Mouse (Mus musculus): ENCODE data around the gene Slc7a11.
"Not testable (repeated sequence)": the region's sequence is repeated elsewhere in the genome, so short reads cannot be mapped to it uniquely, and the experiment has no call there.

The Slc7a11 gene

DNA sequence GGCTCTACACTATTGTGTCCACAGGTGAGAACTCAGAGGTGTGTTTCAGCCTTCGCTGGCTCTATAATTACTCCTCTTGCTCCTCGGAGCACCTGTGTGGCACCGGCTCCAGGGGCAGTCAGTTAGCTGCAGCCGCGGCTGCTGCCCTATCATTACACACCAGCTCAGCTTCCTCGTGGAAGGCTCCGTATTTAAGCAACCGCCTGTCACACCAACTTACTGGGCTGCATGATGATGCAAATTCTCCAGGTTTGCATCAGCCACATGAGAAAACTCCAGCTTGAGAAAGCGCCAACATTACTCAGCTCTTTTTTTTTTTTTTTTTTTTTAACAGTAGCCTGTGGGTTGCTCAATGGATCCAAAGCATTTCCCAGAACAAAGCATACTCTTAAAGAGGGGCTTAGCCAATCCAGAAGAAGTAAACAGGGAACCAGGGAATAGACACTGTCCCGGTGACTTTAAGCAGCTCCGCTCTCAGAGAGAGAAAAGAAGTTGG, at the start of gene Slc7a11:
Slc7a11 (minus strand) TSS at position 194 of the 496 bp plus-strand sequence.
- no peak for DNase-seq

DNA sequence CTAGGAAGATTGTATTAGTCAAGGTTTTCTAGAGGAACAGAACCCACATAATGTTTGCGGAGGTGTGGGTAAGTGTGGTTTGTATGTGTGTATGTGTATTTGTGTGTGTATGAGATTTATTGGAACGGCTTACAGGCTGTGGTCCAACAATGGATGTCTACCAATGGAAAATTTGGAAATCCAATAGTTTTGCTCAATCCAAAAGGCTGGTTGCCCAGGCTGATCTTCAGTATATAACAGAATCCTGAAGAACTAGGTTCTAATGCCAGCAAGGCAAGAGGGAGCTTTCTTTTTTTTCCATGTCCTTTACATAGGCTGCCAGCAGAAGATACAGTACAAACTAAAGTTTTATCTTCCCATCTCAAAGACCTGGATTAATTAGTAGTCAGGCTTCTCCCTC, 48.3 kb upstream of the Slc7a11 start:
- DNase-seq = no peak

DNA sequence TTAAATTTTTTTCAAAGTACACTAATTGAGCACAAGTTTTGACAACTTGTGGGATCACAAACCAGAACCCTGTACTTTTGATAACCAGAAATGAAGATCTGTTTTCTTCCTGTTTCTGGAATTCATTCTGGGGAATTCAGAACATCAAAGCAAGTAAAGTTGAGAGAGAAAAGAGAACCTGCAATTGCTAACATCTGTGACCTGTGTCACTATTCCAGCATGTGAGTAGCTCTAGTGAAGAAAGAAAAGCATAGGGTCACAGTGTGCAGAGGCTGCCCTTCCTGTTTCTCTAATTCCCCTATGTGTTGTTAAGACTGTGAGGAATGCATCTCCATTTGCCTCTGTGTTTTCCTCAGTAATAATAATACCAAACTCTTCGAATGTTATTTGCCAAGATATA, 40.7 kb upstream of the Slc7a11 start:
- no peak for DNase-seq

DNA sequence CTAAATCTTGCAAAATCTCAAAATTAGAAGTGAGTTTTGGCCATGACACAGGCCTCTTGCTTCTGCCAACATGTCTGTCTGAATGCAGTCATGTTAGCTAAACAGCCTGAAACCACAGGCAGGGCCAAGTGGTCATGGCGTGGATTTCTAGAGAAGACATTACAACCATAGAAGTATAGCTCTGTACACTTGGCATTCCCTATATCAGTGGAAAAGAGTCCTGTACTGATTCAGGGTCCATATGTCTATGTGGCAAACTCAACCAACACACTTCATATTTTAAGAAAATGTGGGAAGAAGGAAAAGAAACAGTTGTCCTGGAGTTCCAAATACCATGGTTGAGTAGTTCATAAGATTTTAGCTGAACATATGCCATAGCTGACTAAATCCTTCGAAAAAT, 18.8 kb upstream of the Slc7a11 start:
- DNase-seq = no peak

DNA sequence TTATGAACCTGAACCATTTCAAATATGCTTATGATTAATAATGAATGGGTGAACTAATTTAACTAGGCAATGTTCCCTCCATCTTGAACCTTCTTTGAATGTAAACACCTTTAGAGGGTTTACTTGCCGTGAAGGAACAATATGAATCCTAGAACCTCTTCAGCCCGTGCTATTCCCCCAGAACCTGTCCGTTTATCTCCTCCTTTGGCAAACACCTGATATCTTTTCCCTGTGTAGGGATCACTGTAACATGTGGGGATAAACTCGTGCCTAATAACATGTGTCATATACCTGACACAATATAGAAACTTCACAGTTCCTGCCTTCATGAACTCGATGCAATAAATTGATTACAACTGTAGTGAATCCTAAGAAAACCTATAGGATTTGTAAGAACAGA, 13.7 kb upstream of the Slc7a11 start:
- DNase-seq = no peak

DNA sequence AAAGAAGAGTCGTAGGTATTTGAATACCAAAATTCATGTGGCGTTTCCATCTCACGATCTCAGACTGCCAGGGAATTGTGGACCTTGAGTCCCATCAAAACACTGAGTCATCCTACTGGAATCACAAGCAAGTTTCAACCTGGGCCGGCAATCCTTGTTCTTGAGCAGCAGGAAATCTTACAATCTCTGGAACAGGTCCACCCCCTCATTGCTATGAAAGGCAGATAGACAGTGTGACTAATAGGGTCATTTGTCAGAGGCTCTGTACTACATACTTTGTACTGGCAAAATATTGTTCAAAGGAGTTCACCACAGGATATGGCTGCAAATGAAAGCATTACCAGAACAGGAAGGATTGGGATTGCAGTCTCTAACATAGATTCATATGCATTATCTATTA, 13.2 kb upstream of the Slc7a11 start:
- DNase-seq = no peak

DNA sequence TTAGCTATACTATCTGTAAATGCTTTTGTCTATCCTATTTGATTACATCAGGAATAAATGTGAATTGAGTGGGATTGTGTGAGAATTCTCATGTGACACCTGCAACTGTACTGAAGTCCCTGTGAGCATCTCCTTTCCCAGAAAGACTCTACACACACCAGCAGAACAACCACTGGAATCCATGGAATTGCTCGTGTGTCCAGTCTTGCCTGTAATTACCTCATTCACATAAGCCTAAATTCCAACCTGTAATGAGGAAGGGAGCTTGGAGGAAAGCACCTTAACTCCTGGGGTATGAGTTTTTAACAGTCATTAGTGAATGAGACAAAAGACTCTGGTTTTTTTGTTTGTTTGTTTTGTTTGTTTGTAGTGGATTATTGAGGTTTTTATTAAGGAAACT, 12.6 kb upstream of the Slc7a11 start:
- no peak for DNase-seq

DNA sequence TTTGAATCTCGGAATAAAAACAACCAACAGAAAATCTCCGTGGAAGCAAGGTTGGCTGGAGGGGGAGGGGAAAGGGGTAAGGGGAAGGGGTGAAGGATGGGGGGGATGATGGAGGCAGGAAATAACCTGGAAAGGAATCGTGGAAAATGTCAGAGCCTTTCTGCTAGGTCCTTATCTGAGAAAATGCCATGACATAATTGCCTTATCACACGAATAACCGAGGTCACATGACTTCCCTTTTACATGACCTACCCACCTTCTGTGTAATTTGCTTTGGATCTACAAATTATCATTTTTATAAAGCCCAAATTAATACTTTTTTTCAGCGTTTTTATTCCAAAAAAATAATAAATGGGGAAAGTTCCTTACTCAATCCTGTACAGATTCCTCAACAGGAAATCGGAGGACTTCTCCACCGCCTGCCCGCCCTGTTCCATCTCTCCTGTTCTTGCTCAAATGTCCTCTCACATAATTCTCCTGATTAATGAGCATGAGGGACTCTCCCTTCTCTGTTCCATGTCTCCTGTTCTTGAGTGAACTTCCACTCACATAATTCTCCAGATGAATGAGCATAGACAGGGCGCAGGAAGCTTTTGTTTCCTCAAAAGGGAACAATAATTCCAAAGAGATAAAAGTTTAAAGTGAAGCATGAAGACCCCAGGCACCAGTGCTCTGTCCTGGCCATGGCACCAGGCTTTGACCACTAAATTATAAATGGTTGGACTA, 1.8 kb upstream of the Slc7a11 start:
- DNase-seq = no peak

DNA sequence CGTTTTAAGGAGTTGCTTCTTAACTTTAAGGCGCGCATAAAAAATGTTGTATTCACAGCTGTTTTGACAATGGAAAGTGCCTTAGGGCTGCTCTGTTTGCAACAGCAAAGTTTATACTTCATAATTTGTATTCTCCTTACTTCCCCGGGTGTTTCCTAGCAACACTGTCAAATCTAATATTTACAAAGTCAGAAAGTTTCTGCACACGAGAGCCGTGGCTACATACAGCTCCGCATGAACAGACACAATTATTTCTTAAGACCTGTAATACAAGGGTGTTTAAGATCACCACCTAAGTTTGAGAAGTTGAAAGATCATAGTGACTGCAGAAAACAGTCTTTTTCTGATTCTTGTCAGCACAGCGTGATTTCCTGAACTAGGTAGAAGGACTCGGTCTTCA, 528 bp upstream of the Slc7a11 start:
- DNase-seq = no peak

DNA sequence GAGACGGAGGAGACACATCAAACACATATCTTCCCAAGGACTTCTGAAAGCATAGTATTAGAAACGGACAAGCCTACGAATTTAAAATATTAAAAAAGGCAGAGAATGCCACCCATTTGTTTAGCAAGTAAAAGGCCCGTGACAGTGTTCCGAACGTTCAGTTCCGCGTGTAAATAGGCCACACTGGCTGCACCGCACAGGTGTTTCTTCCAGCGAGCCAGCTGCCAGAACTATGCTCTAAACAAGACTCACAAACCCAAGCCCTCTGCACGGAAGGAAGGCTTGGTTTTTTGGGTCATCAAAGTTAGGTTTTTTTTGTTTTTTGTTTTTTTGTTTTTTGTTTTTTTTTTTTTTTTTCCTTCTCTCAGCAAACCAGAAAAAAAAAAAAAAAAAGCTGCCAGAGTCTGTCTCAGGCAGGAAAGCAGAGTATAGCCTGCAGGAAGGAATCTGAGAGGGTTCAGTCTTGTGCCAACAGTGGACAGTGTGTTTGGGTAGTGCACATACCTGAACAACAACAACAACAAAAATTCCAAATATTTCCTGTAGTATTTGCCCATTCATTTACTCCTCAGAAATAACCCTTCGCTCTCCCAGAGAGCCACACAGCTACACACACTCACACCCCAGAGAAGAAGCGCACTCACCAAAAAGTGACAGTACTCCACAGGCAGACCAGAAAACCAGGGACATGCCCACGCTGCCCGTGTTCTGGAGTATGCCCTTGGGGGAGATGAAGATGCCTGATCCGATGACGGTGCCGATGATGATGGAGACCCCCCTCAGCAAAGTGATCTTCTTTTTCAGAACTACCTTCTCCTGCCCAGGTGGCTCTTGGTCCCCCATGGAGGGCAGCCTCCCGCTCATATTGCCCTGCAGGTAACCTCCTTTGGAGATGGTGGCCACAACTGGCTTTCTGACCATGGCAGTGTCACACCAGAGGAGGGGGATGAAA, 797 bp downstream of the Slc7a11 start:
- DNase-seq = no peak

DNA sequence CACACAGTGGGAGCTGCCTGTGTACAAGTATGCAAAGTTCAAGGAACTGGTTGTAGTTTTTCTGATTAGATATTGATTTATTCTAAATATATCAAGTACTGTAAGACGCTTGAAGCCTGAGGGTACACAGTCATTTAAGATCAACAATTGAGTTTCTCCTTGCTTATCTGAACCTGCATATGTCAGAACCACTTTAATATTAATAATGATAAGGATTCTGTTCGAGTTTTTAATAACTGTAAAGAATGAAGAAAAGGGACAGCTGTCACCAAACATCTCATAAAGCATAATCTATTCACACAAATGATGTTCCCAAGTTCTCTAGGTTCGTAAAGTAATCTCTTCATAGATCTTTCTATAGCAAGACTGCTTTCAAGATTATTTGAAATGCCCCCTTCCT, 2.1 kb downstream of the Slc7a11 start:
- no peak for DNase-seq

DNA sequence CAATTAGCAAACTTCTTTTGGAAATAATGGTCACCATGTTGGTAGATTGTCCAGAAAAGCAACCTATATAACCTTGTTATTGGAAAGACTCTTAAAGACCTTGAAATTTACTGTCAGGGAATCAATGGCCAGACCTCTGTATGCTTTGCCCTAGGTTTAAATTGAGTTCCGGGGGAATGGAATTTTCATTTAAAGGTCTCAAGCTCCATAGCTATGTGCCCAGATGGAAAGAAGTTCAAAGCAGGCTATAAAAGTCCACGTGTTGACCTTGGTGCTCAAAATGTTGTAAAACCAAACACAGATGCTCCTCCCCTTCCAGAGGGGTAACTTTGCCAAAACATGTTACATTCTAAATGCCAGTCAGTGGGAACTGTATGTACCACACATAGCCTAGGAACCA, 3.0 kb downstream of the Slc7a11 start:
- no peak for DNase-seq

DNA sequence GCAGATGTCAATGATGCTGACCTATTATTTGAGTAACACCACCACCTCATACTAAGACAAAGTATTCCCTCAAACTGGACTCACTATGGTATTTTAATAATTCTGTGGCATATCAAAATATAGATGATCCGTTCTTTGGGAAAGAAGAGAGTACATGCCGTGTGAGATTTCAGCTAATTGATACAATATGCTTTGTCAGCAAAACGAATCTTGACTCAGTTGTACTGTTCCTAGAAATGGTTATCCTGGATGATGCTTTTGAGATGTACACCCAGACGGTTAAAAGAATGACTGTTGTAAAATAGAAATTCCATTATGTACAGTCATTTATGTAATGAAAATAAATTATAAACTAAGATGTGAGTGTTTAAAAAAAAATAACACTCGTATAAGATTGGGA, 4.0 kb downstream of the Slc7a11 start:
- no peak for DNase-seq

DNA sequence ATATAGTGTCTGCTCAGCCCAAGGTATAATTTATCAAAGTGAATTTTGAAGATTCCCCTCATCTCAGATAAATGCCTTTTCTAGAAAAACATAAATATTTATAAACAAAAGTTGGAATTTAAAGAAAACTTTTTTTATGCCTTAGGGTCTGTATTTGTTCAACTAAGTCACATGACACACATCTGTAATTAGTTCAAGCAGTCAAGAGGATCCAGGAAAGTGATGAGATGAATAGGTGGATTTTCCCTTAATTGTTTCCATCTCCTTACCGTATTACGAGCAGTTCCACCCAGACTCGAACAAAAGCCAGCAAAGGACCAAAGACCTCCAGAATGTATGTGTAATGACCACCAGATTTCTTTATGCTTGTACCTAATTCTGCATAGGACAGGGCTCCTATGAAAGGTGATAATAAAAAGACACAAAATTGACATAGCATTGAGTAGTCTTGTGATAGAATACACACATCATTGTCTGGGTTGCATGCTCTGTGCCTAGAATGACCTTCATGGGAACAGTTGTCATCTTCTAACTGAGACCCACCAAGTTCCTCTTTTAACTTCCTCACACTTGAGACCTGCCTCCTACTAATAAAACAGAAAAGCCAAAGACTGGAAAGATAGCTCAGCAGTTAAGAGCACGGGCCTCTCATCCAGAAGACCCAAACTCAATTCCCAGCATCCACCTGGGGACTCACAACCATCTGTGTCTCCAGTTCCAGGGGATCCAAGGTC, 4.7 kb downstream of the Slc7a11 start:
- no peak for DNase-seq

DNA sequence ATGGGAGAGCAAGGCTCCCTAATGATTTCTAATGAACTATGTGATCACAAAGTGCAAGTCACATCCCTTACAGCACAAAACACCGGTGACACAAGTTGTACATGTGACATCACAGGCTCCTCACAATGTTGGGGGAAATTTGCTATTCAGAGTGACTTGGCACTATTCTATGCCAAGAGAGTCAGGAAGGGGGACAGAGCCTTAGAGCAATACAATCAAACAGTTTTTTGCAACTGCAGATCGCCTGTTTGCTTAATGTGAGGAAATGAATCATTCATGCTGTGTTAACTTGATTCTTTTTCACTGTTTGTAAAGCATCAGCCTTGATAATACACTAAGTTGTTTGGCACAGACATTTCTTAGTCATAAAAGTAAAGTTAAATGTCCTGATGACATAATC, 5.3 kb downstream of the Slc7a11 start:
- not testable (repeated sequence) for DNase-seq

DNA sequence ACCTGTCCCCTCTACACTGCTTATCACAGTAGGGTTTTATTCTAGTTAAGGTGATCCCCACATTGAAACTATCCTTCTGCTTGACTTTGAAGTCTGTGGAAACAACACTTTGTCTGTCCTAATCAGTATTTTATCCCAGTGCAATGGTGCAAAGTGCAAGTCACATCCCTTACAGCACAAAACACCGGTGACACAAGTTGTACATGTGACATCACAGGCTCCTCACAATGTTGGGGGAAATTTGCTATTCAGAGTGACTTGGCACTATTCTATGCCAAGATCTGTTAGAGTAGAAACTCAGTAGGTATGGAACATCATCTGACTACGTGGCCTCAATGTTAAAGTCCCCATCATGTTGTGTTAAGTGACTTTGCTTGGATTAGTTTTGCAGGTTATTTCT, 7.0 kb downstream of the Slc7a11 start:
- DNase-seq = not testable (repeated sequence)

DNA sequence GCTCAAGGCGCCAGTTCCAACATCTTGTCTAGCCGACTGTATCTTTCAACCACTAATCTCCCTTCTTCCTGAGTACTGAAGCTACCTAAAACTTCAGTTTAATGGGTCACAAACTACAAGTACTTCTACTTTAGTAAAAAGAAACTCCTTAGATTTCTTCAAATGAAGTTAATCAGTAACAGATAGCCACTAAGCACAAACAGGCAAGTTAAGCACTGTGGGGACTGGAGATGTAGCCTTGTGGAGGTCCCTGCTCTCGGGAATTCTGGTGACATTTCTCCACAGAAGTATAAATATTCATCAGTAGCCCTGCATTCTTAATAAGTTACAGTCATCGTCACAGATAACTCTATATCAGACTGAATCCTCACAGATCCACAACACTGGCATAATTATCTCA, 9.6 kb downstream of the Slc7a11 start:
- no peak for DNase-seq

DNA sequence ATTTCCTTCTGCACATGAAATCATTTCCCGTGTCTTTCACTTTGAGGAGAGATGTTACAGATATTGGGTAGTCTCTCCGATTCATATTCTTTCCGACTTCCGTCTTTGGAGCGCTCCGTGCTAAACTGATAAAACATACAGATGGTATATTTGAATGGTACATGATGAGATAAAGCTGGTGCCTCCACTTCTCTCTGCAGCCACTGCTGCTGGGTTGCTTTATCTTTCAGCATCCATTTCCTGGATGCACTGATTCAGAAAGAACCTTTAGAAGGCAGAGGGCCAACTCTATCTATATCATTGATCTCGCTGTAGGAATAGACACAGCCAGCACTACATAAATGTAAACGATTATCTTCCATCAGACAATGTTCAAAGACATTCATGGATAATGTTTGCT, 12.6 kb downstream of the Slc7a11 start:
- DNase-seq = no peak

DNA sequence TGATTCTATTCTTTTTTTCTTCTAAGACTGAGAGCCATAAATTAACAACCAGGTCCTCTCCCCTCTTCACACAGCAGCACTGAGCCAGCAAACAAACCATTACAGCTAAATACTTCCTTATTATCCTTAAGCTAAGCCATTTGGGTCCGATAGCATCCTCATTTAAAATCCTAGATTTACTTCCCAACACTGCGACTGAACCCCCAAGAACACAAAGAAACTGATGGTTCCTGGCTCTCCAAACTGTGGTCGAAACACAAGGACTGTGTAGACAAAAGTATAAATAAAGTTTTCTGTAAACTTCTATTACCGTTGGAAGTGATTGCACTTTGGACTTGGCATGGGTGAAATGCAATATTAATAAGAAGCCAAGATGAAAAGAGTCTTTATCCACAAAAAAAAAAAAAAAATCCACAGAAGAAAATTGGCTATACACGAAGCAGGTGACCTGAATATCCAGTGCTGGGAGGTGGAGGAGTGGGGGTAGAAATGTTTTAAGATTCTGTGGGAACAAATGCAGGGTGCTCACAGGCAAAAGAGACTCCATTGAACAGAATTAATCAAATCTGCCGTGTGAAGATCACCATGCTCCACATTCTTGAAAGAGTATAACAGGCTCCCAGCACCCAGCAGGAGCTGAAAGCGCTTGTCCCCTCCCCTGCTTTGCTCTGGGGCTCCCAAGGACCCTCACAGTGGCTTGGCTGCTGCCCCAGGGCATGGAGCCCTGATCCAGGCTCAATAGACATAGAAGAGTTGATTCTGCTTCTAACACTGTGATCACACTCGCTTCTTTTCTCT, 21.7 kb downstream of the Slc7a11 start:
- peak; percentile 35 for DNase-seq

DNA sequence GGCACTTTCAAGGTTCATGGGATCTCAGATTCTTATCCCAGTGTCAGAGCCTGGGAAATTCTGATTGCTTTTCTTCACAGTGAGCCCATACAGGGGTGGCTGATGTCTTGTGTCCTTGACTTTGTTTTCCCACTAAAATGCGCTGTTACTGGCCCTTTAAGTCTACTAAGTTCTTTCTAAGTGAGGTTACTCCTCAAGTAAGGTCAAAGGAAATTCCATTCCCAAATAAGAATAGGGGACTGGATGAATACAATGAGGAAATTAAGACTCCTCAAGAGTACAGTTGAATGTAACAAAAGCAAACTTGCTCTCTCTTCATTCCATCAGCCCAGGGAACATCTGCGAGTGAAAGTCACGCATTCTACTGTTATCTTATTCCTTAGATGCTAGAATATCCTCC, 24.3 kb downstream of the Slc7a11 start:
- DNase-seq = no peak

DNA sequence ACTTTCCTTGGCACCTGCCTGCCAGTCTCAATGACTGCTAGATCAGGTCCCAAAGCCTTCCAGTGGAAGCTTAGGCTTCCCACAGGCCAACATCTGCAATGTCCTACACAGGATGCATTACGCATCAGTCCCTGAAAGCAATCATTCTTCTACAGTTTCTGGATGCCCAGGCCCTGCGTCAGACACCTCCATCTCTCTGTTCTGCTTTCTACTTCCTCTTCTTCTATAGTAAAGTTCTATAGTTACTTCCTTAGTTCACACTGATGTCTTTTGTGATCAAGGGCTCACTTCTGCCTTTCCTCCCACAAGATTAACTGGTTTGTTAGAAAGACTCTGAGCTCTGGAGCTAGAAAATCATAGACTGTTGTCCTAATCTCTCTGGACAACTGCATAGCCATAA, 36.6 kb downstream of the Slc7a11 start:
- DNase-seq = no peak

DNA sequence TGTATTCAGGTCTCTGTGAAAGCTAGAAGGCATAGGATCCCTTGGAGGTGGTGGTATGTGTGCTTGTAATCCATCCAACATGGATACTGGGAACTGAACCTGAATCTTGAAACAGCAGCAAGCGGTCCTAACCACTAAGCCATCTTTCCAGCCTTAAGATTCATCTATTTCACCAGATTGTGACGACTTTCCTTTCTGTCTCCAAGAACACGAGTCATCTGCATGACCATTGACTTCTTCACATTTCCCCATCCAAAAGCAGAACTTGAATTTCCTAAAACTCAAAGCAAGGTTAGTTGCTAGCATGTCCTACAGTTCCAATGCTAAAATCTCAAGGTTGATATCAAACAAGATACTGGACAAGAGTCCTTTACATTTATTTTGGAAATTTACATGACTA, 37.5 kb downstream of the Slc7a11 start:
- no peak for DNase-seq

DNA sequence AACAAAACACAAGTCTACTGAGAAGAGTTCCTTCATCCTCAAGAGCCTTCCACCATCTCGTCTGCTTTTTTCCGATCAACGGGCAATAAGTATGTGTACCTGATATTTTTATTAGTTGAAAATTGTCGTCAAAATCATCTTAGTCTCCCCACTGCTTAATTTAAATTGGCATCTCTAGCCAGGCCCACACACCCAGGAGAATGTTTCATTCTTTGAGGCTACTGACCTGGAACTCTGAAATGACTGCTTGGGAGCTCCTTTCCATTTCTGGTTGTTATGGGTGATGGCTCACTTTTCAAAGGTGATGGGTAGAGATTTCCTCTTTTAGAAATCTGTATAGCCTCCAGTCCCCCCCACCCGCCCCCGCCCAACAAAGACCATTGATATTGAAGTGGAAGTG, 54.6 kb downstream of the Slc7a11 start:
- DNase-seq = no peak
